Mouse (Mus musculus) midbrain, embryonic 14.5 days (tissue): Measurements from ENCODE around the gene Rab36. TPM values are rescaled to one million over a fixed set of nuclear protein-coding genes. Genes with fewer than 3 reads are reported as not detected.

Experiments used
- ATAC-seq: fragments of 200-750 bp; cut with Nextera tagmentation; 2 replicates; pipeline ENCODE4 v1.8.0; 2017; ENCODE audit warnings: moderate number of reproducible peaks, moderate library complexity; ENCODE audit not compliant: low FRiP score, low TSS enrichment
- DNase-seq: peaks from one replicate; pipeline ENCODE4 v3.0.0-alpha.2; 2015
- H3K27ac ChIP-seq: fragments of 300-500 bp; sonication (generic); replicated peaks from 2 replicates; pipeline ENCODE4 v1.5.1; 2014; ENCODE audit warnings: mild to moderate bottlenecking, low read depth, low read length, moderate library complexity
- H3K27me3 ChIP-seq: fragments of 300-500 bp; sonication (generic); 2 replicates; pipeline ENCODE4 v1.6.1; 2014; ENCODE audit warnings: low read length, control low read depth, mixed read lengths; ENCODE audit not compliant: control insufficient read depth, insufficient read depth
- H3K36me3 ChIP-seq: fragments of 300-500 bp; sonication (generic); 2 replicates; pipeline ENCODE4 v1.6.1; 2014; ENCODE audit warnings: low read length, control low read depth; ENCODE audit not compliant: control insufficient read depth, insufficient read depth
- H3K4me1 ChIP-seq: fragments of 300-500 bp; sonication (generic); 2 replicates; pipeline ENCODE4 v1.6.1; 2014; ENCODE audit warnings: mild to moderate bottlenecking, antibody characterized with exemption, low read length, control low read depth; ENCODE audit not compliant: control insufficient read depth, insufficient read depth
- H3K4me2 ChIP-seq: fragments of 300-500 bp; sonication (generic); 2 replicates; pipeline ENCODE4 v1.6.1; 2014; ENCODE audit warnings: mild to moderate bottlenecking, low read length, moderate library complexity
- H3K4me3 ChIP-seq: fragments of 300-500 bp; sonication (generic); replicated peaks from 2 replicates; pipeline ENCODE4 v1.5.1; 2014; ENCODE audit warnings: low read depth, low read length
- H3K9ac ChIP-seq: fragments of 300-500 bp; sonication (generic); replicated peaks from 2 replicates; pipeline ENCODE4 v1.6.1; 2014; ENCODE audit warnings: mild to moderate bottlenecking, low read length, moderate library complexity
- H3K9me3 ChIP-seq: fragments of 300-500 bp; sonication (generic); 2 replicates; pipeline ENCODE4 v1.6.1; 2016; ENCODE audit warnings: low read length, control low read depth, mixed read lengths; ENCODE audit not compliant: control insufficient read depth
- WGBS: fragments of 180-500 bp; shearing (Covaris S2); extraction: QIAGEN DNeasy Blood & Tissue Kit; methylation state at CpG from one replicate; pipeline ENCODE4 v1.1.7; 2014; 5-methylcytosine and 5-hydroxymethylcytosine counted together
- polyA plus RNA-seq: library from polyadenylated mRNA; unstranded; fragments of >200 nt; fragmentation: Nextera tagmentation; extraction: Ambion mirVana; gene quantifications from 2 replicates; pipeline ENCODE4 v1.2.1, GENCODE M21; 2014

The Rab36 gene
- polyA plus RNA-seq, 1 experiment from 2014 or later, result 14.3 TPM

DNA sequence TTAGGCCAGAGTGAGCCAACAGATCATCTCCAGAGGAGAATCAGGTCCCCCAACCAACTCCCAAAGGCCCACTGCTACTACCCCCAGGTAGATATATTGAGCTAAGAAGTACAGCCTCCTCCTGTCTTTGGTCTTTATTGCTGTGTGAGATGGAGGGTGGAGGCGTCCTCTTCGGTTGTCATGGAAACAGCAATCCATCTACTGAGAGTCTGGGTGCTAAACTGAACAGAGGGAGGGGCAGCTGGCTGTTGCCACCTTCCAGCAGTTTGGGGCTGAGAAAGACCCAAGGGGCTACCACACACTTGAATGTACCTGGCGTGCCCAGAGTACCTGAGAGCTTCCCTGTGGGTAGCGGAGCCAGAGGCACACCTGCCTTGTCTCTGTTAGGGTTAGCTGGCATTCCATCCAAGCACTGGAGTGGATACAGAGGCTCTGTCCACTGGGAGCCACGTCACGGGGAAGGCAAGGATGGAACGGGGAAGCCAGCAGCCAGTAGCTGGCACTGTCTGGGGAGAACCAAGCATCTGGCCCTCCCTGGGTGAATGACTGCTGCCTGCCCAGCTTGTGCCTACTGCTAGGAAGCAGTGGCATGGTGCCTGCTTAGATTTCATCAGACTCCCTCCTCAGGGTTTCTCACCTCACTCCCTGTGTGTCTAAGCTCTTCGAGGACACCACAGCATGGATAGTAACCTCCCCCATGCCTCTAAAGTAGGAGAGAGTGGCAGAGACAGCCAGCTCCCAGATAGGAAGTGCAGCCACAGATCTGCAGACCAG, 29.8 kb upstream of the Rab36 start:
- peak; percentile 58 for DNase-seq

DNA sequence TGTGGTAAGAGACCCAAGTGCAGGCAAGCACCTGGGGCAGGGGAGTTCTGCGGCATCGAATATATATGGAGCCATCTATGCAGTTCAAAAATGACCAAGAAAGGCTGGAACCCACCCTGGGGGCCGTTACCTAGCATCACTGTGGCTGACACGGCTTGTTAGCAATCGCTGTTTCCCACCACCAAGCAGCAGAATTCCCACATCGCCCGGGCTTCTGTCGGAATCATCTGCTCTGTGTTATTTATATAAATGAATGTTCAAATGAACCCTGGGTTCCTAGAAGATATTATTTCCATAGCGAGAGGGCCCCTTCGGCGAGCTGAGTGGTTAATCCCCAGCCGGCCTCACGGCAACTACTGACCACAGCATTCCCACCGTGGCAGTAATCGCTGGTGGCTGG, 26.2 kb upstream of the Rab36 start:
- 80% methylated on average over 15 of the region's 15 CpGs for WGBS
- Histone ChIP-seq H3K9ac (no peak overlapping the region), H3K4me2 (no peak overlapping the region), H3K9me3 (no peaks in the 10 kb centered on the region), H3K4me1 (peaks cover 22% of the 10 kb centered on the region), H3K4me3 (no peak overlapping the region), H3K27ac (no peak overlapping the region; the same call in 1 of the 2 replicates), H3K36me3 (peaks cover 11% of the 10 kb centered on the region; the same call in 1 of the 2 replicates), H3K27me3 (no peaks in the 10 kb centered on the region)
- DNase-seq, result no peak
- no peak; the same call in 1 of the 2 replicates for ATAC-seq

More for the DNA sequence above, 29.8 kb upstream of the Rab36 start:
- WGBS, result 42% methylated on average over 8 of the region's 8 CpGs
- no peaks in the 10 kb centered on the region for H3K27me3 ChIP-seq
- H3K4me1 ChIP-seq, result peaks cover 22% of the 10 kb centered on the region
- no peaks in the 10 kb centered on the region for H3K36me3 ChIP-seq
- no peak overlapping the region for H3K9ac ChIP-seq
- no peak overlapping the region for H3K4me2 ChIP-seq
- ATAC-seq, result no peak
- no peaks in the 10 kb centered on the region for H3K9me3 ChIP-seq
- H3K27ac ChIP-seq, result no peak overlapping the region
- H3K4me3 ChIP-seq, result no peak overlapping the region

DNA sequence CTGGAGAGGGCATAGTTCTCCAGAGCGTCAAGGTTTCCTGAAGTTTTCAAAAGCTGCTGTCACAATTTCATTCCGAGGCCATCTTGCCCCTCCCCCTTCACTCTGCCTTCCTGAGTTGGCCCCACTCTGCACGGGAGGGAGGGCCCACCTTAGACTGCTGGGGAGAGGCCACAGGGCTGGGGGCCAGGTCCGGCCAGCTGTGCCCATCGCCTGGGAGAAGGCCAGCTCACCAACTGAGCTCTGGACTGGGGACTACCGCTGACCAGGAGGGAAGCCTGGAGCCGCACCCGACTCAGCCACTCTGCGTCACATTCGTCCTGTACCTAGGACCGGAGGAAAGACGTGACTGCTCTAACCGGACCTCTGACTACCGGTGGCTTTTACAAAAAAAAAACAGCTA, 21.4 kb upstream of the Rab36 start:
- ATAC-seq (no peak), DNase-seq (no peak)
- WGBS, result 72% methylated on average over 14 of the region's 14 CpGs
- no peak overlapping the region for H3K9ac ChIP-seq
- H3K27ac ChIP-seq, result no peak overlapping the region
- H3K9me3 ChIP-seq, result no peaks in the 10 kb centered on the region
- H3K27me3 ChIP-seq, result no peaks in the 10 kb centered on the region
- H3K36me3 ChIP-seq, result peaks cover 14% of the 10 kb centered on the region; the same call in 1 of the 2 replicates
- H3K4me3 ChIP-seq, result no peak overlapping the region
- 0 out of 2 replicates have a peak, but pooled peaks cover 5% of the 10 kb centered on the region for H3K4me1 ChIP-seq
- no peak overlapping the region for H3K4me2 ChIP-seq

DNA sequence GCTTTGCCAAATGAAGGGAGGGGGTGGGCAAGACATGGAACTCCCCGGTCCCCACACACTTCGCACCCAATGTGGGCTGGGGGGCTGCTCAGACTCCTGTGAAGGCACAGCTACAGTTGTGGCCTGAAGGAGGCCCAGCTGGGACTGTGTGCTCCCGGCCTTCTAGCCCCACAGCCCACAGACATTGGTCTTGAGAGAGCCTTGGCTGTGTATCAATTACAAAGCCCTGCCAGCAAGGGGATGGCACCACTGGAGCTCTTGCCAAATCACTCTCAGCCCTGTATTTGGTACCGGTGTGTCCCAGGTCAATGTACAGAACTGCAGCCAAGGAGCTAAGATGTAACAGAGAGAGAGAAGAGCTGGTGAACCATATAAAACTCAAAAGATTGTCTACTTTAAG, 20.4 kb upstream of the Rab36 start:
- H3K27ac ChIP-seq, result 0 out of 2 replicates have a peak overlapping the region, but pooled peaks have one; percentile 49
- H3K27me3 ChIP-seq, result no peaks in the 10 kb centered on the region
- H3K9ac ChIP-seq, result no peak overlapping the region
- no peak overlapping the region for H3K4me2 ChIP-seq
- no peak for DNase-seq
- no peak for ATAC-seq
- no peaks in the 10 kb centered on the region for H3K4me1 ChIP-seq
- 81% methylated on average over 4 of the region's 4 CpGs for whole genome bisulfite sequencing
- H3K4me3 ChIP-seq, result no peak overlapping the region
- H3K9me3 ChIP-seq, result no peaks in the 10 kb centered on the region
- H3K36me3 ChIP-seq, result peaks cover 14% of the 10 kb centered on the region; the same call in 1 of the 2 replicates

DNA sequence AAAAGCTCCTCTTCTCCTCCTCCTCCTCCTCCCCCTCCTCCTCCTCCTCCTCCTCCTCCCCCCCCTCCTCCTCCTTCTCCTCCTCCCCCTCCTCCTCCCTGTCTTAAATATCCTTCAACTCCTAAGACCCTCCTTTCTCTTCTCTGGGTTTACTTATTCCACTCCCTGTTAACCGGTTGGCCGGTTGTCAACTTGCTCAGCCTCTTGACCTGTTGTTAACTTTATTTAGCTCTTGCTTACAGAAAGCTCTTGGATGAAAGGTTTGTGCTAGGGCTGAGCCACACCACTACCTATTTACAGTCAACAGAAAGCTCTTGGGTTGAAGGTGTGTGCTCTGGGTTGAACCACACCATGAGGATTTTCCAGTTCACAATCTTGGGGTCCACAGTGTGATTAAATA, 16.6 kb upstream of the Rab36 start:
- Histone ChIP-seq H3K4me1 (no peaks in the 10 kb centered on the region), H3K27me3 (no peaks in the 10 kb centered on the region), H3K9ac (no peak overlapping the region), H3K36me3 (peaks cover 7% of the 10 kb centered on the region; the same call in 1 of the 2 replicates), H3K4me3 (no peak overlapping the region), H3K27ac (no peak overlapping the region), H3K9me3 (no peaks in the 10 kb centered on the region), H3K4me2 (no peak overlapping the region)
- DNase-seq (no peak), ATAC-seq (no peak)
- 33% methylated on average over 2 of the region's 2 CpGs for WGBS

DNA sequence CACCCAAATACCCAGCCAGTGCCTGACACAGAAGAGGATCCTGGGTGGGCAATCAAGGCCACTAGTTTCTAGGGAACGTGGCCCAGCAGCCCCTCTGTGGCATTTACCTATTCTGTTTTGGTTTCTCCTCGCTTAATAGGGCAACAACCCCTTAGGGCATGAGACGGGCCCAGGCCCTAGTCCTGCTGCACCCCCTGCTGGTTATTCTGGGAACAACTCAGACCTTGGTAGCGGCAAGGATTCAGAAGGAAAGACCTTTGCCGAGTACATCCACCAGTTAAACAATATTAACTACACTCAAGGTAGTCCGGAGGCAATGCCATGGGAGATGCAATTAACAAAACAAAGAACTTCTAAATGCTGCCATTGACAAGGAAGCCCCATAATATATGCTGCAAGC, 15.7 kb upstream of the Rab36 start:
- H3K27me3 ChIP-seq, result no peaks in the 10 kb centered on the region
- H3K4me3 ChIP-seq, result no peak overlapping the region
- H3K9me3 ChIP-seq, result no peaks in the 10 kb centered on the region
- no peak overlapping the region for H3K4me2 ChIP-seq
- peak; percentile 88 for DNase-seq
- 0 out of 2 replicates have a peak, but pooled peaks cover 3% of the 10 kb centered on the region for H3K36me3 ChIP-seq
- ATAC-seq, result no peak
- no peak overlapping the region for H3K9ac ChIP-seq
- WGBS, result 14% methylated on average over 6 of the region's 6 CpGs
- H3K4me1 ChIP-seq, result no peaks in the 10 kb centered on the region
- H3K27ac ChIP-seq, result no peak overlapping the region

DNA sequence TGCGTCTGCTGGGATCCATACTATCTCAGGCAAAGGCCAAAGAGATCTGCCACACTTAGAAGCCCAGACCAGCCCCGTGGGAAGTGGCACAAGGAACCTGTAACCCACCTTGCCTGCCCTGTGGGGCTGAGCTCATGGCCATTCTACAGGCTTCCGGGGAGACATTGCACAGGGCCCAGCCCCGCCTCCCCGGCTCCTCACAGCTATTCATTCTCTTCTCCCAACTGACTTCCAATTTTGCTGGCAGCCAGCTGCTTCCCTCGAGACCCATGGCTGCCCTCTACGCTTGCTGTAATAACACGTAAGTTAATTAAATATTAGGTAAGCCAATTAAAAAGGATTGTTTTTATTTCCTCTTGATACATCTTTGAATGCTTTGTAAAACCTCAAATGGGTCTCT, 10.4 kb upstream of the Rab36 start:
- WGBS, result 46% methylated on average over 8 of the region's 8 CpGs
- DNase-seq, result no peak
- Histone ChIP-seq H3K4me2 (no peak overlapping the region), H3K9ac (no peak overlapping the region), H3K36me3 (no peaks in the 10 kb centered on the region), H3K4me1 (no peaks in the 10 kb centered on the region), H3K27ac (no peak overlapping the region), H3K9me3 (no peaks in the 10 kb centered on the region), H3K27me3 (no peaks in the 10 kb centered on the region), H3K4me3 (no peak overlapping the region)
- no peak for ATAC-seq

DNA sequence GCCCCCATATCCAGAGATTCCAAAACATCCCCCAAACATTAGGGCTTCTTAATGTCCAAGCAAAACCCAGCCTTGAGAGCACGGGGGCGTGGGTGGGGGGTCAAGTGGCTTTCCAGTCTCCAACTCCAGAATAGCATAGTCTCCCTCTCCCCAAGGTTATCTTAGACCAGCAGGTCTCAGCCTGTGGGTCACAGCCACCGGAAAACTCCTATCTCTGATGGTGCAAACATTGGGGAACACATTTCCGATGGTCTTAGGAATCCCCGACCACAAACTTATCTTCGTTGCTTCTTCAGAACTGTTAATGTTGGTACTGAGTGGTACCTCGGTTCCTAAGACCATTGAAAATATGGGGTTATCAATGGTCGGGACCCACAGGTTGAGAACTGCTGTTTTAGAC, 8.1 kb upstream of the Rab36 start:
- H3K9ac ChIP-seq, result no peak overlapping the region
- H3K4me1 ChIP-seq, result peaks cover 18% of the 10 kb centered on the region
- no peak overlapping the region for H3K4me2 ChIP-seq
- H3K4me3 ChIP-seq, result no peak overlapping the region
- no peaks in the 10 kb centered on the region for H3K36me3 ChIP-seq
- no peak for ATAC-seq
- no peaks in the 10 kb centered on the region for H3K27me3 ChIP-seq
- 91% methylated on average over 8 of the region's 8 CpGs for WGBS
- no peak overlapping the region for H3K27ac ChIP-seq
- DNase-seq, result no peak
- no peaks in the 10 kb centered on the region for H3K9me3 ChIP-seq

DNA sequence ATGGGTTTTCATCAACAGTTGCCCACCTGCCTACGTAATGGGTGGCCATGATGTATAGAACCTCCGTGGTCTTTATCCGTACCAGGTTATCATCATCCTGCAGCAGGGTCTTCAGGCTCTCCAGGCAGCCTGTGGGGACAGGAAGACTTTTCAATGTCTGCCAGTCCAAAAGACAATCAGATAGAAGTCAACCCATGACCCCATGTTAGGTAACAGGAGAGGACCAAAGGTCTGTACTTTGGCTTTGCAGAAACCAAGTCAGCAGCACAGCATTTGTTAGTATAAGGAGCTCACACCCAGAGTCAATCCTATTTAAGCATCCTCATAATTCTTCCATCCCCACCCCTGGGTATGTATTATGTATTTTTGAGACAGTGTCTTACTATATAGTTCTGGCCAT, 7.2 kb upstream of the Rab36 start:
- peaks cover 18% of the 10 kb centered on the region for H3K4me1 ChIP-seq
- H3K9me3 ChIP-seq, result no peaks in the 10 kb centered on the region
- H3K27ac ChIP-seq, result no peak overlapping the region
- H3K36me3 ChIP-seq, result no peaks in the 10 kb centered on the region
- no peak overlapping the region for H3K4me2 ChIP-seq
- H3K27me3 ChIP-seq, result no peaks in the 10 kb centered on the region
- no peak for ATAC-seq
- no peak overlapping the region for H3K9ac ChIP-seq
- WGBS, result 96% methylated on average over 3 of the region's 3 CpGs
- no peak overlapping the region for H3K4me3 ChIP-seq
- DNase-seq, result no peak
